ENCODE assay signal across 8 mouse cellular contexts in the genomic region with DNA sequence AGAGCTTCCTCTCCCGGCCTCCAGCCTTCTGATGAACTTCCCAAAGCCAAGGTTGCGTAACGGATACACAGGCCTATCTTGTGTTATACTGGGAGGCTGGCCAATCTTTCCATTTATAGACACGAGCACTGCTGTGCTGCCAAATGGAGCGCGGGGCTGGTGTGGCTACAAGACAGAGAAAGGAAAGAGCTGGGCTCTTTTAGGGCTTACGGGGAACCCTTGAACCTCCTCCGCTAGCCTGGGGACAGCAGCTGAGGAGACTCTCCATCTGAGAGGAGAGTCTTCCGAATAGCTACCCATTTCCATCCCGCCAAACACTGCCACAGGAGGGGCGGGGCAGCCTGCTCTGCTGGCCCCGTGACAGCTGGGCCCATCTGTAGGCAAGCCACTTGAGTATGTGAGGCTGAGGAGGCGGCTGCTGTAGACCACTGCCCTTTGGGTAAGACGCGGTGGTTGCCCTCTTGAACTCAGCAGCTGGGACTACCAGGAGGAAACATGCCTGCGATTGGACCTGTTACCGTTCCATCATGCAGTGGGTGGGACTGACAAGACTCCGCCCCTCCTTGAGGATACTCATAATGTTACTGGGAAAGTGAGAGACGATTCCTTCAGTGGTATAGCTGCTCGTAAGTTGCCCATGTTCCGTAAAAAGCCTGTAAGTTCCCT. TPM values are rescaled to one million over a fixed set of nuclear protein-coding genes. Genes with fewer than 3 reads are reported as not detected.
DNase-seq lines count a peak whose midpoint lies in the region; ATAC-seq lines count a peak whose summit lies in the region.

No protein-coding gene starts in this region.

- peak overlapping the region; percentile 0 for H3K4me2 ChIP-seq in hindbrain, embryonic 16.5 days (ENCODE audit: low read length)

- H3K9ac ChIP-seq in hindbrain, embryonic 16.5 days (ENCODE audit: low read depth, low read length): no peak overlapping the region

- peaks cover 8% of the 10 kb centered on the region for H3K4me1 ChIP-seq in hindbrain, embryonic 16.5 days (ENCODE audit: control insufficient read depth, insufficient read depth, low read depth, low read length)

- no peaks in the 10 kb centered on the region for H3K9me3 ChIP-seq in hindbrain, embryonic 16.5 days (ENCODE audit: control insufficient read depth, low read length)

- H3K4me3 ChIP-seq in hindbrain, embryonic 16.5 days (ENCODE audit: low read length): no peak overlapping the region
- no peak overlapping the region for H3K4me3 ChIP-seq in macrophage (ENCODE audit: inconsistent target)

- DNase-seq in adipocyte (ENCODE audit: low spot score): peak; percentile 100
- peak; percentile 90 to 92 for DNase-seq in cerebellum, postnatal 10 days
- DNase-seq in gastrocnemius, adult 8-10 months (ENCODE audit: low spot score in 2 of 2): peak; percentile 83 to 85
- DNase-seq in left cerebral cortex, adult 18-20 months (ENCODE audit: low spot score in 2 of 2): peak; percentile 70 to 80
- DNase-seq in skeletal muscle tissue, adult 2 months (ENCODE audit: low read depth, low spot score): peak; percentile 96

- no peaks in the 10 kb centered on the region for H3K27me3 ChIP-seq in hindbrain, embryonic 16.5 days (replicated peaks; ENCODE audit: control insufficient read depth, insufficient read depth, low read length)

- 47% methylated on average over 21 of the region's 21 CpGs for WGBS in hindbrain, embryonic 16.5 days
- WGBS in macrophage (ENCODE audit: missing documents): 64% methylated on average over 21 of the region's 21 CpGs

- no peaks in the 10 kb centered on the region for H3K36me3 ChIP-seq in hindbrain, embryonic 16.5 days (ENCODE audit: control insufficient read depth, insufficient read depth, low read length)
- H3K36me3 ChIP-seq in macrophage (ENCODE audit: inconsistent target): no peaks in the 10 kb centered on the region

- no peaks in the 10 kb centered on the region for H3K79me2 ChIP-seq in macrophage (ENCODE audit: inconsistent target)

- ATAC-seq in hindbrain, embryonic 16.5 days: peak; percentile 86
- no peak for ATAC-seq in CD4-positive, CD25-positive, alpha-beta regulatory T cell, adult 4 months

- peak overlapping the region; percentile 58 for H3K27ac ChIP-seq in hindbrain, embryonic 16.5 days (ENCODE audit: low read depth, low read length)
- H3K27ac ChIP-seq in macrophage: peak overlapping the region; percentile 48

RNA-seq across cellular contexts. Expression of a gene that starts 48.7 kb away (rescaled TPM):
- total RNA-seq in gastrocnemius, adult 8-10 months (2022): 1 to 10 TPM in 1 of 4 experiments, under 1 TPM in 1, not detected in 2; 0.52 to 1.6 TPM
- polyA plus RNA-seq in hindbrain, embryonic 16.5 days (2015; fragmentation: Nextera tagmentation; extraction: Ambion mirVana): 0.33 and 0.40 TPM in 2 replicates
- total RNA-seq in left cerebral cortex, adult 18-20 months (2021): not detected
- total RNA-seq in macrophage (2018; cell fraction: chromatin; rRNA removed): 1 to 10 TPM in 23 of 26 experiments, under 1 TPM in 2, not detected in 1; 0.67 to 7.8 (median 3.6) TPM
- total RNA-seq in macrophage (2018; cell fraction: cytosol; rRNA removed): 1 to 10 TPM; 2.3 to 5.2 (median 3.7) TPM
- 1 to 10 TPM; 1.1 to 8.1 (median 4.1) TPM for total RNA-seq in macrophage (2018; cell fraction: nucleus; rRNA removed)
- polyA plus RNA-seq in macrophage (2018): 2.4 to 4.3 TPM (median 4.2 TPM) in 3 replicates
- polyA plus RNA-seq in CD4-positive, CD25-positive, alpha-beta regulatory T cell, adult 4 months (2017; shearing (Covaris generic)): 100 to 1,000 TPM; 175 to 223 TPM

Comparison
In these comparisons a context has a peak if more than half of its experiments do, and no peak if none do; other contexts are left out.
1. RNA of a gene that starts 48.7 kb away (polyA plus RNA-seq): 175 to 223 TPM in CD4-positive, CD25-positive, alpha-beta regulatory T cell, adult 4 months; 2.4 to 4.3 TPM in macrophage and 0.33 to 0.40 TPM in hindbrain, embryonic 16.5 days; every median in the first group is over 10 times any median in the second.
2. Peak in every context shown above with its lines, with median percentiles within 50 percentile points of each other: DNase-seq.